Mouse (Mus musculus) embryonic facial prominence, embryonic 12.5 days (tissue): Measurements from ENCODE around the gene Ddx39. TPM values are rescaled to one million over a fixed set of nuclear protein-coding genes. Genes with fewer than 3 reads are reported as not detected.

Experiments
- ATAC-seq: fragments of 200-750 bp; cut with Nextera tagmentation; 2 replicates; pipeline ENCODE4 v1.8.0; 2017; ENCODE audit not compliant: insufficient number of reproducible peaks, insufficient read depth, low FRiP score, low TSS enrichment
- H3K27ac ChIP-seq: fragments of 300-500 bp; sonication (generic); 2 replicates; pipeline ENCODE4 v1.5.1; 2016; ENCODE audit warnings: mild to moderate bottlenecking
- H3K27me3 ChIP-seq: fragments of 300-500 bp; sonication (generic); 2 replicates; pipeline ENCODE4 v1.6.1; 2016; ENCODE audit warnings: mild to moderate bottlenecking, moderate library complexity
- H3K36me3 ChIP-seq: fragments of 300-500 bp; sonication (generic); 2 replicates; pipeline ENCODE4 v1.6.1; 2016; ENCODE audit warnings: mild to moderate bottlenecking
- H3K4me1 ChIP-seq: fragments of 300-500 bp; sonication (generic); 2 replicates; pipeline ENCODE4 v1.6.1; 2016
- H3K4me2 ChIP-seq: fragments of 300-500 bp; sonication (generic); replicated peaks from 2 replicates; pipeline ENCODE4 v1.6.1; 2016; ENCODE audit warnings: mild to moderate bottlenecking, moderate library complexity
- H3K4me3 ChIP-seq: fragments of 300-500 bp; sonication (generic); 2 replicates; pipeline ENCODE4 v1.5.1; 2016; ENCODE audit warnings: mild to moderate bottlenecking
- H3K9ac ChIP-seq: fragments of 300-500 bp; sonication (generic); 2 replicates; pipeline ENCODE4 v1.6.1; 2016; ENCODE audit warnings: mild to moderate bottlenecking, moderate library complexity
- H3K9me3 ChIP-seq: fragments of 300-500 bp; sonication (generic); 2 replicates; pipeline ENCODE4 v1.6.1; 2016; ENCODE audit warnings: mild to moderate bottlenecking, moderate library complexity
- WGBS: fragments of 180-500 bp; shearing (Covaris S2); methylation state at CpG from one replicate; pipeline ENCODE4 v1.1.7; 2016; 5-methylcytosine and 5-hydroxymethylcytosine counted together
- polyA plus RNA-seq: library from polyadenylated mRNA; unstranded; fragments of >200 nt; fragmentation: Nextera tagmentation; extraction: Ambion mirVana; gene quantifications from 2 replicates; pipeline ENCODE4 v1.2.1, GENCODE M21; 2016

The Ddx39 gene
- polyA plus RNA-seq, 1 experiment from 2014 or later = 147 TPM

GRCm38 (mm10) chr8:83758298-83758697 lies 43.3 kb downstream of the Ddx39 start:
- Histone ChIP-seq H3K9me3 (no peaks in the 10 kb centered on the region), H3K4me2 (no peak overlapping the region), H3K27me3 (no peaks in the 10 kb centered on the region), H3K27ac (no peak overlapping the region), H3K36me3 (no peaks in the 10 kb centered on the region), H3K4me1 (no peaks in the 10 kb centered on the region), H3K9ac (no peak overlapping the region), H3K4me3 (no peak overlapping the region)
- no peak for ATAC-seq
- WGBS = 65% methylated on average over 5 of the region's 5 CpGs

DNA sequence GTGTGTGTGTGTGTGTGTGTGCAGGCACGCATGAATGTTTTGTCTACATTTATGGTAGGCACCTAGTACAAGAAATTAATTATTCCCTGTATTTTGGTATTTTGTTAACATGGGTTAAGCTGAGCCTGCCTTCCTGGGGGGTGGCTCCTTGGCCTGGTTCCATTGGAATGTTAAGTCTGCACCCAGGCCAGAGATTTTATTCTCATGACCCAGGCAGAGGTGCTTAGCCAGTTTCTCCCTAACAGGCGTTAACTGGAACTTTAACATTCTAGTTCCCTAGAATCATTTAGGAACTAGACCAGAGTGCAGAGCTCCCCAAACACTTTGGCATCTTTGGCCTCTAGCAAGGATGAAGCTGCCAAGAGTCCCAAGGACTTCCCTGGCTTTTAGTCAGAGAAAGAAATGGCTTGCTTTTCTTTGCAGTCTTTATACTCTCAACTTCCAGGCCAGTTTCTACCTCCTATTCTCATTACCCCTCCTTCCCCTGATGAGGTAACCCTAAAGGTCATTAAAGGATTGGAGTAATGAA lies 44.3 kb downstream of the Ddx39 start:
- H3K36me3 ChIP-seq = no peaks in the 10 kb centered on the region
- H3K4me1 ChIP-seq = no peaks in the 10 kb centered on the region
- no peaks in the 10 kb centered on the region for H3K9me3 ChIP-seq
- no peak overlapping the region for H3K27ac ChIP-seq
- no peak overlapping the region for H3K4me3 ChIP-seq
- H3K9ac ChIP-seq = no peak overlapping the region
- H3K4me2 ChIP-seq = no peak overlapping the region
- H3K27me3 ChIP-seq = no peaks in the 10 kb centered on the region
- WGBS = 69% methylated on average over 2 of the region's 2 CpGs
- ATAC-seq = no peak

DNA sequence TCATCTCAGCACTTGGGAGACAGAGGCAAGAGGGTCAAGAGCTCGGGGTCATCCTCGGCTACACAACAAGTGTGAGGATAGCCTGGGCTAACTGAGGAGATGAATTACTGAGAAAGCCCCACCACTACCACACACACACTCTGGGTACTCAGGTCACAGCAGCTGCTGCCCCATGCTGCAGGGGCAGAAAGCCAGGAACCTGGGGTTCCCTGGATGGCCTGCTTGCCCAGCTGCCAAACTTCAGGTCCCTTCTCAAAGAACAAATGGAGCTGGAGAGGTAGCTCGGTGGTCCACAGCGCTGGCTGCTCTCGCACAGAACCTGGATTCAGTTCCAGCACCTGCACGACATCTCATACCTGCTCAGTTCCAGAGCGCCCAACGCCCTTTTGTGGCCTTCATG lies 49.1 kb downstream of the Ddx39 start:
- no peaks in the 10 kb centered on the region for H3K27me3 ChIP-seq
- no peak overlapping the region for H3K4me3 ChIP-seq
- H3K4me2 ChIP-seq = no peak overlapping the region
- H3K9ac ChIP-seq = no peak overlapping the region
- no peaks in the 10 kb centered on the region for H3K9me3 ChIP-seq
- 93% methylated on average over 8 of the region's 8 CpGs for WGBS
- ATAC-seq = no peak
- no peak overlapping the region for H3K27ac ChIP-seq
- H3K4me1 ChIP-seq = no peaks in the 10 kb centered on the region
- no peaks in the 10 kb centered on the region for H3K36me3 ChIP-seq

DNA sequence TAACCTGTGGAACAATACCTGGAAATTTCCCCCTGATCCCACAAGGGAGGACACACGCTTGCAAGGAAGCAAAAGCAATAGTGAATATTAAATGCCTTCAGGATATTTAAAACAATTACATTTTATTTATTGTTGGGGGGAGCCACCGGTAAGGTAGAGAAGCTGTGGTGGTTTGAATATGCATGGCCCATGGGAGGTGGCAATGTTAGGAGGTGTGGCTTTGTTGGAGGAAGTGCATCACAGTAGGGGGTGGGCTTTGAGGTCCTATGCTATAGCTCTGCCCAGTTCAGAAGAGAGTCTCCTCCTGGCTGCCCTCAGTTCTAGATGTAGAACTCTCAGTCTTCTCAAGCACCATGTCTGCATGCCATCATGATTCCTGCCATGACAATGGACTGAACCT lies 49.7 kb downstream of the Ddx39 start:
- no peak overlapping the region for H3K27ac ChIP-seq
- no peaks in the 10 kb centered on the region for H3K36me3 ChIP-seq
- WGBS = 86% methylated on average over 2 of the region's 2 CpGs
- no peak overlapping the region for H3K4me3 ChIP-seq
- H3K9ac ChIP-seq = no peak overlapping the region
- H3K27me3 ChIP-seq = no peaks in the 10 kb centered on the region
- H3K4me2 ChIP-seq = no peak overlapping the region
- no peaks in the 10 kb centered on the region for H3K4me1 ChIP-seq
- H3K9me3 ChIP-seq = no peaks in the 10 kb centered on the region
- ATAC-seq = no peak

GRCm38 (mm10) chr8:83765663-83766062 lies 50.7 kb downstream of the Ddx39 start:
- Histone ChIP-seq H3K27me3 (no peaks in the 10 kb centered on the region), H3K4me3 (no peak overlapping the region), H3K4me2 (no peak overlapping the region), H3K4me1 (no peaks in the 10 kb centered on the region), H3K36me3 (no peaks in the 10 kb centered on the region), H3K27ac (no peak overlapping the region), H3K9ac (no peak overlapping the region), H3K9me3 (no peaks in the 10 kb centered on the region)
- ATAC-seq = no peak

GRCm38 (mm10) chr8:83767442-83767841 lies 52.5 kb downstream of the Ddx39 start:
- WGBS = 87% methylated on average over 4 of the region's 4 CpGs
- Histone ChIP-seq H3K4me2 (no peak overlapping the region), H3K27me3 (no peaks in the 10 kb centered on the region), H3K4me3 (no peak overlapping the region), H3K36me3 (no peaks in the 10 kb centered on the region), H3K9me3 (no peaks in the 10 kb centered on the region), H3K4me1 (no peaks in the 10 kb centered on the region), H3K9ac (no peak overlapping the region), H3K27ac (no peak overlapping the region)
- ATAC-seq = no peak

- no peak overlapping the region for H3K4me2 ChIP-seq
- H3K27me3 ChIP-seq = no peaks in the 10 kb centered on the region
- H3K9ac ChIP-seq = no peak overlapping the region
- 61% methylated on average over 5 of the region's 5 CpGs for WGBS
- no peaks in the 10 kb centered on the region for H3K4me1 ChIP-seq
- no peak overlapping the region for H3K27ac ChIP-seq
- H3K36me3 ChIP-seq = no peaks in the 10 kb centered on the region
- H3K4me3 ChIP-seq = no peak overlapping the region
- H3K9me3 ChIP-seq = no peaks in the 10 kb centered on the region
- no peak for ATAC-seq
Measured at GRCm38 (mm10) chr8:83768526-83768925, 53.5 kb downstream of the Ddx39 start.

GRCm38 (mm10) chr8:83769720-83770119 lies 54.7 kb downstream of the Ddx39 start:
- Histone ChIP-seq H3K9ac (no peak overlapping the region), H3K4me1 (no peaks in the 10 kb centered on the region), H3K36me3 (no peaks in the 10 kb centered on the region), H3K4me3 (no peak overlapping the region), H3K4me2 (no peak overlapping the region), H3K27ac (no peak overlapping the region), H3K9me3 (no peaks in the 10 kb centered on the region), H3K27me3 (no peaks in the 10 kb centered on the region)
- WGBS = 76% methylated on average over 7 of the region's 7 CpGs
- no peak for ATAC-seq

DNA sequence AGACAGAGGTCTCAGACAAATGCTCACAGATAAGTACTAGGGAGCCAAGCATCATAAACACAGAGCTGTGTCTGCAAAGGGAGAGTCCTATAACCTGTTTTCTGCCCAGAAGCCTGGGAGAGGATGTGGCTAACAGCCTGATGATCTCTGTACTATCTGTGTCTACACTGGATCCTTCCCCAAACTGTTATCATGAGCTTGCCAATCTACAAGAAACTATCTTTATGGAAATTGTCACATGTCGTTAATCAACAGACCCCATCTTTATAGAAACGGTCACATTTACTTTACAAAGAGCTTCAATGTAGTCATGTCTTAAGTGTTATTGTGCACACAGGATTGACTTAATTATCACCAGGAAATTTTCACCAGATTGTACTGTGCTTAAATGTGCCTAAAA lies 55.7 kb downstream of the Ddx39 start:
- Histone ChIP-seq H3K27me3 (no peaks in the 10 kb centered on the region), H3K4me3 (no peak overlapping the region), H3K4me2 (no peak overlapping the region), H3K9me3 (no peaks in the 10 kb centered on the region), H3K27ac (no peak overlapping the region), H3K4me1 (no peaks in the 10 kb centered on the region), H3K9ac (no peak overlapping the region), H3K36me3 (no peaks in the 10 kb centered on the region)
- 85% methylated on average over 2 of the region's 2 CpGs for WGBS
- ATAC-seq = no peak

GRCm38 (mm10) chr8:83771791-83772190 lies 56.8 kb downstream of the Ddx39 start:
- H3K27ac ChIP-seq = no peak overlapping the region
- H3K9me3 ChIP-seq = no peaks in the 10 kb centered on the region
- H3K4me3 ChIP-seq = no peak overlapping the region
- H3K9ac ChIP-seq = no peak overlapping the region
- H3K4me1 ChIP-seq = no peaks in the 10 kb centered on the region
- H3K27me3 ChIP-seq = no peaks in the 10 kb centered on the region
- H3K36me3 ChIP-seq = no peaks in the 10 kb centered on the region
- ATAC-seq = no peak
- H3K4me2 ChIP-seq = no peak overlapping the region
- 32% methylated on average over 4 of the region's 4 CpGs for WGBS

DNA sequence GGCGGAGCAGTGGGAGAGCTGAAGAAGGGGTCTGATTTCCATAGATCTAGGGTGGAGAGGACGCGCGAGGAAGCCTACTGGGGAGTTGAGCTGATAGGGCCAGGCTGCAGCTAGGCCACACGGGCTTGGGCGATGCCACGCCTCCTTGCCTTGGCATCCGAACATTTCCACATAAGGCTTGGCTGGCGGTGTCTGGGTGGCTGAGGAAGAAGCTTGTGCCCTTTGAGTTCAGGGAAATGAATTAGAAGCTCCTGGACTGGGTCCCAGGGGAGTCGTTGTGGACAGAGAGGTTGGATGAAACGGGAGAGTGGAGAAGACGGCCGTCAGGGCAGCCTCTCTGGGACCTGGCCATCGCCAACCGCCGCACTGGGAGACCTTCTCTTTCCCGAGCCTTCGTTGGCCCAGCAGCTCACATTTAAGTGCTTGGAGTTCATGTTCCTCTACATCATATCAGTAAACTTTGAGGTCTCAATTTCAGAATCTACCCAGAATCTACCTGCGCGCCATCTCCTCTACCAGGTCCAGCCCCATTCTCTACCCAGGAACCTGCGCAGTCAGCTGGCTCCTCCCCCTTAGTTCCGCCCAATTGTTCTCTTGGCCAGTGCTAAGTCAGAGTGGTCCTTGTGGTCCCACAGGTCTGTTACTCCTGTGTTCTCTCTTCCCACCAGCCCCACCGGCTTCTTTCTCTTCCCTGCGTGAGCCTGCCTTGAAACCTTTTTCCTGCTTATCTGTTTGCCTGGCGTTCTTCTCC lies 57.9 kb downstream of the Ddx39 start:
- WGBS = 7% methylated on average over 25 of the region's 25 CpGs
- Histone ChIP-seq H3K36me3 (no peaks in the 10 kb centered on the region), H3K4me1 (no peaks in the 10 kb centered on the region), H3K27ac (no peak overlapping the region), H3K4me2 (peak overlapping the region; percentile 69), H3K9ac (peak overlapping the region; percentile 28; the same call in 1 of the 2 replicates), H3K4me3 (peak overlapping the region; percentile 35), H3K9me3 (no peaks in the 10 kb centered on the region), H3K27me3 (no peaks in the 10 kb centered on the region)
- 0 out of 2 replicates have a peak, but pooled peaks have one; percentile 58 for ATAC-seq

DNA sequence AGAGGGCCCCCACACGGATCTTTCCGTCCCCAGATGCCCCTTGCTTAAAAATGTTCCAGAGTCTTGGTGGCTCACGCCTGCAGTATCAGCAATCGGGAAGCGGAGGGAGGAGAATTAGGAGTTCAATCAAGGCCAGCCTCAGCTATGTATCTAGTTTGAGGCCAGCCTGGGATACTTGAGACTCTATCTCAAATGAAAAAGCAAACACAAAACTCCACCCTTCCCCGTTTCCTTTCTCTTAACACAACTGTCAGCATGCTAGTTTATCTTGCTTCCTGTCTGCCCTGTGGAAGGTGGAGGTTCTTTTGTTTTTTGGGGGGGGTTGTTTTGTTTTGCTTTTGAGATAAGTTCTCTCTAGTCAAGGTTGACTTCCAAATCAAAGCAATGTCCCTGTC lies 58.5 kb downstream of the Ddx39 start:
- no peak overlapping the region for H3K27ac ChIP-seq
- peak overlapping the region; percentile 35 for H3K4me3 ChIP-seq
- no peaks in the 10 kb centered on the region for H3K4me1 ChIP-seq
- ATAC-seq = no peak
- H3K9me3 ChIP-seq = no peaks in the 10 kb centered on the region
- H3K27me3 ChIP-seq = no peaks in the 10 kb centered on the region
- 49% methylated on average over 6 of the region's 6 CpGs for WGBS
- peak overlapping the region; percentile 69 for H3K4me2 ChIP-seq
- no peaks in the 10 kb centered on the region for H3K36me3 ChIP-seq
- no peak overlapping the region for H3K9ac ChIP-seq
